Mouse (Mus musculus): ENCODE measurements around the gene Hist3h2a.

Gene Hist3h2a

DNA sequence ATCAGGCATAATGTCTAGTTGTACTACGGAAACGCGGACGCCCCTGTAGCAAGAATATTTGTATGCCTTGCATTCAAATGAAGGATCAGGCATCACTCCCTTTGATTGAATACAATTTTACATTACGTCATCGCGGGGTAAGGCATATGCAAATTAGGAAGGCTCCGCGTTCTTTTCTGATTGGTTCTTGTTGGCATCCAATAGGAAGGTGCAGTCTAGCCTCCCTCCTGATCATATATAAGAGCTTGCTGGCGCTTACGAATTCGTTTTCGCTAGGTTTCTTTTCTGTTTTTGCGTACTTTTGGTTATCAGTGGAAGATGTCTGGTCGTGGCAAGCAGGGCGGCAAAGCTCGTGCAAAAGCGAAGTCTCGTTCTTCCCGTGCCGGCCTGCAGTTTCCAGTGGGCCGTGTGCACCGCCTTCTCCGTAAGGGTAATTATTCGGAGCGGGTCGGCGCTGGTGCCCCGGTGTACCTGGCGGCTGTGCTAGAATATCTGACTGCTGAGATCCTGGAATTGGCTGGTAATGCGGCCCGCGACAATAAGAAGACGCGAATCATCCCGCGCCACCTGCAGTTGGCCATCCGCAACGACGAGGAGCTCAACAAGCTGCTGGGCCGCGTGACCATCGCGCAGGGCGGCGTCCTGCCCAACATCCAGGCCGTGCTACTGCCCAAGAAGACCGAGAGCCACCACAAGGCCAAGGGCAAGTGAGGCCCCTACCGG is at the start of gene Hist3h2a, which contains the start of gene Trim17:
Gene Hist3h2a (plus strand): TSS at position 266 of the 723 bp plus-strand sequence.
Gene Trim17 (plus strand): TSS at position 266 of the 723 bp plus-strand sequence.
- DNase-seq (ENCODE audit: low read depth, low spot score) = peak; percentile 98

DNA sequence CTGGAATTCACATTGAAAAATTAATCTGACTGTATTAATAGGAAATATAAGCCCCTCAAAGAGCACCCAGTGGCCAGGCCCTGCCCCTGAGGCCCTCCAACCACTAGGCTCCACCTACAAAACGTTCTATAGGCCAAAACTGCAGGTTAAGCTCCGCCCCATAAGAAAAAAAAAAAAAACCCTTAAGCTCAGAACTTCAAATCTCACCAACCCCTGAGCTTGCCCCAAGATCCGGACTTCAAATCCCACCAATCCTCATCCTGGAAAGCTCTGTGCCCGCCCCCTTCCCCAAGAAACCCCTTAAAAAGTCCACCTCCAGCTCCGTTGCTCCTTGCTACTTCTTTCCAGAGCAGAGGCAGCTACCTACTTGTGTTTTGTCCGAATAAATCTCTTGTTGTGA is 49.6 kb upstream of the Hist3h2a start:
- peak; percentile 92 for DNase-seq (ENCODE audit: low read depth, low spot score)

DNA sequence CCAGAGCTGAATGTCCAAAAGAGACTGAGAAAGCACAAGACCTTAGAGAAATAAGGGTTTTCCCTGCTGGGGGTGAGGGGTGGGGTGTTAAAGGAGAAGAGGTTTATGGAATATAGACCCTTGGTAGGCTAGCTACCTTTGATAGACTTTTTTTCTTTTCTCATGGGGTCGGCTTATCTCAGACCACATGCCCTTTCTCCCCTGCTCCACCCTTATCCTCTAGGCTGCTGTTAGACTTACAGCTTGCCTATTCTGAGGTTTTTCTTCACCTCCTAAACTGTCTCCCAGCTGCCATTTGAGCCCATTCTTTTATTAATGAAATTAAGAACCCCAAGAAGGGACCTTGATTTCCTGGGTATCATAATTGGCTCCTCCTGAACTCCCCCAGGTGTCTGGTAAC is 40.7 kb upstream of the Hist3h2a start:
- DNase-seq (ENCODE audit: low read depth, low spot score) = no peak

DNA sequence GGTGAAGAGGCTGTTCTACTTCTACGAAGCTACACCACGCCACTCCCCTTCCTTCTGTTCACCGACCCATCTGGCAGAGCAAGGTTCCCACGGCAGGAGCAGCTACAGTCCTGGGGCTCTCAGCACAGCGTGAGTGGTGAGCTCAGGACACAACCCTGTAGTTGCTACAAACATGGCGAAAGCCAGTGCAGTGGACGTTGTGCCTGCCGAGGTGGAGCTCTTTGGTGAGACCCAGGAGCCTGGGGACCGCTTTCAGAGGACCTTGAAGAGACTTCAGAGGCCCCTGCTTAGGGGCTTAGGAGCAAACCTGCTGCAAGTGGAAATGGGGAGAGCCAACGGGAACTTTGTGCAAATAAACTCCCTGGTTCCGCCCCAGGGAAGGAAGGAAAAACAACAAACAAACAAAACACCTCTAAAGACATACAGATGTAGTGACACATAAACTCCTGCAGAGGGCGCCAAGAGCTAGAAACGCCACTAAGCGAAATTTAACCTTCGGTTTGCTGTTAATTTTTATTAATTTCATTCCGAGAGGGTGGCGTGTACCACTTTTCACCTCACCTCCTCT is 39.9 kb upstream of the Hist3h2a start:
- DNase-seq (ENCODE audit: low read depth, low spot score) = peak; percentile 44

DNA sequence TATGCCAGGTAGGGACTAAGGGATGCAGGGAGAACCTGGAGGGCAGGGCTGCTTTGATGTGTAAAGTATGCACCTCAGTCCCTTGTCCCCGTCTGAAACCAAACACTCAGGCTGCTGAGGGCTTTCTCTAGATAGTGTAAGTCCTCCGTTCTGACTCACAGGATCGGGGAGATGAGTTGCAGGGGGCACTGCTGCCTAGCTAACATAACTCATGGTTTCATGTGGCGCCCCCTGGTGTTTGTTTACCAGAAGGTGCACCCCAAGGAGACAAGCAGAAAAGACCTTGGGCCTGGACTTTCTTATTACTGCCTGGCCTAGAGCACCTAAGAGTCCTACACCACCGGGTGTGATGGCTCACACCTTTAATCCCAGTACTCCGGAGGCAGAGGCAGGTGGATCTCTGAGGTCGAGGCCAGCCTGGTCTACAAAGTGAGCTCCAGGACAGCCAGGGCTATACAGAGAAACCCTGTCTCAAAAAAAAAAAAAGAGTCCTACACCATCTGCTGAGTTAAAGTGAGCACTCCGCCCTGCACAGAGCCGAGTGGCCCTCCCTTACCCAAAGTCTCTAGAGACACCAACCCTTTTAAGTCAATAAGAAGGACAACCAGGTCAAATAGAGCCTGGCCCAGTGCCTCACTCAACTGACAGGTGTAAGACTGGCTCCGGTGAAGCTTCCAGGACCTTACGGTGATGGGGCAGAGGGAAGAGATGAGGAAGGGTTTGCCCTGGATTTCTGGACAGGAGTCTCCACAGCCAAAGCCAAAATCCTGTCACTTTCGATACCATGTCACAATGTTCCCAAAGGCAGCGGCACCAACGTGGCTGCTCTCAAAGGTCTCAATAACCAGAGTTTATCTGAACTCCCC is 37.4 kb upstream of the Hist3h2a start:
- DNase-seq (ENCODE audit: low read depth, low spot score) = peak; percentile 80

DNA sequence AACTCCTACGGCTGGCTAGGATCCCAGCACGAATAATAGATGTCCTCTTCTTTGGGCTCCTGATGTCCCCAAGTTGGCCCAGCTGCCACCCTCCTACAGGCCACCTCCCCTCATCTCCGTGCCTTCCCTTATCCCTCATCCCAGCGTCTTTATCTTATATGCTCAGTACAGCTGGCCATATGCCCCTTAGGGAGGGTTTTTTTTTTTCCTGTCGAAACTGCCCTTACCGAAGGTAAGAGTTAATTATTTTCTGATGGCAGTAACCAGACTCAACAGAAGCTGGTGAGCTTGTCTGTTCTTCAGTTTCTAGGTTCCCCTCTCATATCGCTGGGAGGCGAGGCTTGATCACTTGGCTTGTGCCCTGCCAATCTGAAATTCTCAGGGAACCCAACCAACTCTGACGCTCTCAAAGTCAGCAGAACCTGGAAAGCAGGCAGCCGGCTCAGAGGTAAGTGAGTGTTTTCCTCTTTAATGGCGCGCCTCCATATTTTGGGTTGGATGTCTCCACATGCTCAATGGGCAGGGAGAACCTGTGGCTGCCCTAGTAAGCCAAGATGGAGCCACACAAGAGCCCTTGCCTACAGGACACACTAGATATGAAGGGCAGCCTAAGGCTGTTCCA is 36.6 kb upstream of the Hist3h2a start, which contains the start of gene Btnl10:
Gene Btnl10 (plus strand): TSS at position 164 of the 622 bp plus-strand sequence.
- no peak for DNase-seq (ENCODE audit: low read depth, low spot score)

DNA sequence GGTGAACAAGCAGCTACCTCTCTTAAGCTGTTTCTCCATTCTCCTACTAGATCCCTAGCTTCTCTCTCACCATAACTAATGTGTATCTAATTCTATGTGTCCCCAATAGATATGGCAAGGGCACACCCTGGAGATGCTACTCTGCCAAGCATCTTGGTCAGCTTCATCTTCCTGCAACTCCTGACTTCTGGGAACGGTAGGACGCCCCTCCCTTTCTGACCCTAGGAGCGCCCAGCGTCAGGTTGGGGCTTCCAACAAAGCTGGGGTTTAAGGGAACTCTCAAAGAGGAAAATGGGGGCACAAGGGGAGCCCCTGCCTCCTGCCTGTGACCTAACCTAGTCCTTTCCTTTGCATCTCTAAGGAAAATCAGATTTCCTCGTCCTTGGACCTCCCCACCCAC is 35.7 kb upstream of the Hist3h2a start:
- no peak for DNase-seq (ENCODE audit: low read depth, low spot score)

DNA sequence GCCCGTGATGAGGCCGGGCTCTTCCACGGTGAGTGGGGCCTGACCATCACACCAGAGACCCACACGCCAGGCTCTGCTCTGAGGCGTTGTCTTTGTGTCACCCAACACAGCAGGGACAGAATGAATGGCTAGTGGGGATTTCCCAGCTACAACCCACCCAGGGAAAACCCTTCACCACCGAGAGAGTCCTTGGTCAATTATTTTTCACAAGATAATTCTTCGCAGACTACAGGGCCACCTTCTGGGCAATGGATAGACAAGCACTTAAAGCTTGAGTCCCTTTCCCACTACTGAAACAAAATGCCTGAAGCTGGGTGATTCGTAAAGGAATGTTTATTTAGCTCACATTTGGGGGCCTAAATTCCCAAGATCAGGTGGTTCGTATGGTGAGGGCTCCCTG is 32.1 kb upstream of the Hist3h2a start:
- DNase-seq (ENCODE audit: low read depth, low spot score) = no peak

DNA sequence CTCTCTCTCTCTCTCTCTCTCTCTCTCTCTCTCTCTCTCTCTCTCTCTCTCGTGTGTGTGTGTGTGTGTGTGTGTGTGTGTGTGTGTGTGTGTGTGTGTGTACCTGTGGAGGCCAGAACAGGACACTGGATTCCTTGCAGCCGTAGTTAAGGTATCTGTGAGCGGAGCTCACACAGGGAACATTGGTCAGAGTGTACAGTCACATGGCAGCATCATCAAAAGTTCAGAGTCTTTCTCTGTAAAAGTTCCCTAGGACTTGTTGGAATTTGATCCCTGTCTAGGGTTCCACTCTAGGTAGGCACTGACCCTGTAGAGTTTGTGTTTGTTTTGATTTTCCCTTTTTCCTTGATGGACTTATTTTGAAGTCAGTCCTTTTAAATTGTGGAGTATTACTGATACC is 27.8 kb upstream of the Hist3h2a start:
- DNase-seq (ENCODE audit: low read depth, low spot score) = no peak

DNA sequence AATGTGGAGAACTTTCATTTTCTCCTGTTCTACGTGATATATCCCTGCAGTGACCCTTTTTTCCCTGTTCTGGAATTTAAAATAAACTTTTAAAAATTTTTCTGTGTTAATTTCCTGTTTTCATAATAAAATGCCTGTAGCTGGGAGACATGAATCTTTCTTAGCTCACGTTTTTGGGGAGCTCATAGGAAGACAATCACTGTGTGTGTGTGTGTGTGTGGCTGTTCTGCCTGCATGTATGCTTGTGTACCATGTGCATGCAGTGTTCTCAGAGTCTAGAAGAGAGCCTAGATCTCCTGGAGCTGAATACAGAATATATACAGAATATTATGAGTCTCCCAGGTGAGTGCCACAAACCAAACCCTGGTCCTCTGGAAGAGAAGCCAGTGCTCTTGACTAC is 27.4 kb upstream of the Hist3h2a start:
- no peak for DNase-seq (ENCODE audit: low read depth, low spot score)

DNA sequence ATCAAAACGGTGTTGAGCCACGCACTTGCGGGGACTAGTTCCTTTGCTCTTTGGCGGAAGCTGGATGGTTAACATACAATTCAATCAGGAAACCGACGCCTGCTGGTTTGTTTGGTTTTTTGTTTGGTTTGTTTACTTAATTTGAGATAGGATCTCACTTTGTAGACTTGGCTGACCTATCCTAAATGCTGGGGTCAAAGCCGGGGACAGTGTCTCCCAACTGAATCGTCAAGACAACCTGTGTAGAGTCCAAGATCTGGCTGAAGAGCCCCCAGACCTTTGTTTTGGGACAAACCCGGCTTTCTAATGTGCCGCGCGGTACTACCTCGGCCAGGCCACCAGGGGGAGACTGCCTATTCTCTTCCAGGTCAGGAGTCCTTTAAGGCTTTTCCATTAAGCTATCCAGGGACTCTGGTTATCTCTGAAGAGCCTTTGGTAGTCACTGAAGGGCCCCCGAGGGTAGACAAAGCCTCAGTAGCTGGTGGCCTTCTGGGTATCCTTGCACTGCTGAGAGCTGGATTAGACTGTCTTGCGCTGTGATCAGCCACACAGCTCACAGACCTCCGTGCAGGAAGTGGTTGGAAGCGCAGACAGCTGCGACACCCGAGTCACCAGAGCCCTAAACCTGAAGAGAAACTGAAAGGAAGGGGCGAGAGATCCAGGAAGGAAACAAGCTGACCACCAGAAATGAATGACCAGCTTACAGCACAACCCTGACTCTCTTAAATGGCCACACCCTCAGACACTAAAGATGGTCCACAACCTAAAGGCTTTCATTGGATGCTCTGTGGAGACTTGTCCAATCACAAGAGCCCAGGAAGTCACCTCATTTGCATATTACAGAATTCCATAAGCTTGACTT is 26.5 kb upstream of the Hist3h2a start:
- DNase-seq (ENCODE audit: low read depth, low spot score) = peak; percentile 66

DNA sequence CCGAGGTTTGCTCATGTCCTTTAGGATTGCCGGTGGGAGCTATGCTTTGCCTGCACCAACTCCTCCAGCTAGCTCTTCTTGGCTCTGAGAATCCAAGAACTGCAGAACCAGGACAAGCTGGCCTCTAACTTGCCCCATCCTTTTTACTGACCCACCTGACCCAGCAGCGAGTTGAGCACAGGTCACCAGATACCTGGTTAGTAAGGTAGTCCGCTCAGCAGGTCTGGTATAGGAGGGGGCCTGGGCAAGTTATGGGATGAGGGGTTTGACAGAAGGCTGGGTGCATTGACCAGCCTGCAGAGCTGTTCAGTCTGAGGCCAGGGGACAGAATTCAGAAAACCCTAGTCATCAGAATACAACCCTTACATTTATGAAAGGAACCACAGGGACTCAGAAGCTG is 25.4 kb upstream of the Hist3h2a start:
- DNase-seq (ENCODE audit: low read depth, low spot score) = no peak

DNA sequence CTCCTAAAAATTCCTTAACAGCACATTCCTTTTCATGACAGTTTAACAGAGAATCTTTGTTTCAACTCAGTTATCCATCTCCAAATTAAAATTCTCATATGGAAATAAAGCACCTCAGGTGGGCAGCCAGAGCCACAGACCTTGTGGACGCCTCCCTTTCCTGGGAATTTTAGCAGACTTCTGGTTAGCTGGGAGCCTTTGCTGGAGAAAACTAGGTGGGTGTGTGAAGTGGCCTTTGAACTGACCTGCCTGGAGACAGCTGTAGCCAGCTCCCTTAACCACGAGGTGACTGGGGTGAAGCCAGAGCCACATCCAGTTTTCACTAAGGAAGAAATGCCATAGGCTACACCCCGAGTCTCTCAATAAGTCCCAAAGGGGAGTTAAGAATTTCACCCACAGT is 24.8 kb upstream of the Hist3h2a start:
- DNase-seq (ENCODE audit: low read depth, low spot score) = no peak

DNA sequence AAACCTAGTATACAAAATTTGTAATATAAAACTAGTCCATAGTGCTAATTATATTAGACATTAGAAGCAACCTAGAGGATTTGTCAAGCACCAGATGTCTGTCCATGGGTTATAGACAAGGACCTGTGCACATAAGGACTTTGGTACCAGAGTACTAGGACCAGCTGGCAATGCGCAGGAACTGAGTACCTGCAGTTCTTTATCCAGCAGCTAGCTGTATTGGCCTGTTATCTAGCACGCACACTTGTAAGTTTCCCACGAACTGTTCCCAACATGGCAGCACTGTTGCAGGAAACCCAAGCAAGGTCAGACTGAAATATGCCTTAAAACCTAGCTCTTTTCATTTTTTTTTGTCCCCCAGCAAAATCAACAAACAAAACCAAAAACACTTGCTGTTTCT is 24.2 kb upstream of the Hist3h2a start:
- no peak for DNase-seq (ENCODE audit: low read depth, low spot score)

DNA sequence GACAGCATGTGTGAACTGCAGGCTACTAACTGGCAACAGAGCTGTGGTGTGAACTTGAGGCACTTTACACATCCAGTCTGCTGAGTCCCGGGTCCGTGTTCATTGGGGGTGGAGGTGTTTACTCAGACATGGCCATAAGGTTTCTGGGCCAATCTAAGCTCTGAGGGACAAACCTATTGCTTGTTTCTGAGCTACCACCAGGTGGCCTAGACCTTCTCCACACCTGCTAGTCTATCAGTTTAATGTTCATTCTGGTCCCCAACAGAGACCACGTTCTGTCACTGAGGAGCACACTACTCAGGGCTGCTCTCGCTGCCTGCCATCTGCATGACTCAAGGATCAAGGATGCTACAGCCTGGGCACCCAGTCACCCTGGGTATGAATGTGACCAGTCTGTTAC is 22.9 kb upstream of the Hist3h2a start:
- DNase-seq (ENCODE audit: low read depth, low spot score) = peak; percentile 18

DNA sequence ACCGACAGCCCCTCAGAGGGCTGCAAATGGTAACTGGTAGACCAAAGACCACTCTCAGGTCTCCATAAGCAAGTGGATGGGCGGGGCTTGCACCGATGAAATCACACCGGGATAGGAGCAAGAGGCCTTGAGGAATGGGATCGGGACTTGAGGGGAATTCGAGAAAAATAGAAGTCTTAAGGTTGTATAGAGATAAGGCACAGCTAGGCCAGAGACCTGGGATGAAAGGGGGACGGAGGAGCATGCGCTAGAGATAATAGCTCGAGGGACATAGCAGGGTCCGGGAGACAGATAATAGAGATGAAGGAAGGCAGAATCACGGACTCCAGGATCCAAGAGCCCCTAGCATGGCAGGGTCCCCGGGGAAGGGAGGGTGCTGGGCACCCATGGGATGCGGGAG is 16.6 kb upstream of the Hist3h2a start:
- peak; percentile 77 for DNase-seq (ENCODE audit: low read depth, low spot score)

DNA sequence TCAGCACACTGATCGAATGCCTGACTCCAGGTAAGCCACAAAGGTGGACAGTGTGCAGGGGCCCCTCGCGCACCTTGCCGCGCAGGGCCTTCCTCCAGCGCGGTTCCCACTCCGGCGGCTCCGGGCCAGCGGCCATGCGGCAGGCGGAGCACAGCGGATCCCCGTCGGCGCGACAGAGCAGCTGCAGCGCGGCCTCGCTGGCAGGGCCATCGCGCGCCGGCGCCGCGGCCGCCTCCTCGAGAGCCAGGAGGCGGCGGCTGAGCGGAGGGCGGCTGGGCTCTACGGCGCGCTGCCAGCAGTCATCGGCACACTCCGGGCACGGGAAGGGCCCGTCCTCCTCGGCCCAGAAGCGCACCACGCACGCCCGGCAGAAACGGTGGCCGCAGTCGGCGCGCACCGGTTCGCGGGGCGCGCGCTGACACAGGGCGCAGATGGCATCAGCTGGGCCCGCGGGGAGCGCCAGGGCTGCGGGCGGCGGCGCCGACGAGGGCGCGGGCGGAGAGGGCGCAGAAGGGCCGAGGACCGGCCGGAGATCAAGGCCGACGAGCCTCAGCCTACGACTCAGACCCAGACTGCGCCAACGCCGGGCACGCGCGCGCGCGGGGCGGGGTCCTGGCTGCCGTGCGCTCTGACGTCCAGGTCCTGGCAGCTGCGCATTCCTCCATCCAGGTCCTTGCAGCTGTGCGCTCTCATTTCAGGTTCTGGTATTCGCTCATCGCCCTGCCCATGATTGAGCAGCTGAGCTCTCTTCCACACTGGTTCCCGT is 16.0 kb upstream of the Hist3h2a start, which contains the start of gene Rnf187:
Gene Rnf187 (minus strand): TSS at position 595 of the 766 bp plus-strand sequence.
- DNase-seq (ENCODE audit: low read depth, low spot score) = peak; percentile 94

DNA sequence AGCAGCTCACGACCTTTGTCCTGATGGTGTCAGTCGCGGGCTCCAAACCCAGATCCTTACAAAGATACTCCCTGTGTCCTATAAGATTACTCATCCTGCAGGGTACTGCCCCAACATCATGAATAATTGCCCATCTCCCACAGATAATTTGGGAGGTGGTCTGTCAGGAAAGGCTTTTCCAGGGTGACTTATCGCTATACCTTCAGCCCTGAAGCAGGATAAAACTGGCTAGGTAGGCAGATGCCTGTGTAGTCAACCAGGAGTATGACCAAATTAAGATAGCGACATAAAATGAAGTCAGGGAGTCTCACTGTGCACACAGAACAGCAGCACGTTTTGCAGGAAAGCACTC is 15.4 kb upstream of the Hist3h2a start:
- DNase-seq (ENCODE audit: low read depth, low spot score) = no peak

DNA sequence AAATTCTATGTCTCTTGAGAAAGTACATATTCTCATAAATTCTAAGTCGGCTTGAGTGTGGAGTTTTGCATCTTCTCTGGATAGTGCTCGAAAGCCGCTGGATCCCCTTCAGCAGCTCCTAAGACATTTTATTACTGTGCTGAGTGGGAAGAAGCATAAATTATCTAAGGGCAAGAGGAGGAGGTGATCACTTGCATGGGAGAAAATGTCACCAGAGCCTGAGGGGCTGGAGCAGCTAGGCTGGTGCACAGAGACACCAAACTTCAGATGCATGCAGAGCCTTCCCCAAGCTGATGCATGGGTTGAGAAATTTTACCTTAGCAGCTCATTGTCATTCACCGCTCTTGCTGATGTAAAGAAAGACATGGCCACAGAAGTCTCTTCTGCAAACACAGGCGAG is 10.3 kb upstream of the Hist3h2a start:
- DNase-seq (ENCODE audit: low read depth, low spot score) = no peak

DNA sequence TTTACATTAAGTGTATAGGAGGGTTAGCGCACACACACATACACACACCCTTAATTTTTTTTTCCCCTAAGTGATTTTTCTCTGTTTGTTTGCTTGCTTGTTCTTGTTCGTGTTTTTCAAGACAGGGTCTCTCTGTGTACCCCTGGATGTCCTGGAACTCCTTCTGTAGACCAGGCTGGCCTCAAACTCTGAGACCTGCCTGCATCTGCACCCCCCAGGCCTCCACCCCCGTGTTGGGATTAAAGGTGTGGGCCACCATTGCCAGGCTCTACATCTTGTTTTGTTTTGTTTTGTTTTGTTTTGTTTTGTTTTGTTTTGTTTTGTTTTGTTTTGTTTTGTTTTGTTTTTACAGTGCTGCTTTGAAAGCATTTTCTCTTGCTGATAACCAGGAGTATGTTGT is 7.2 kb upstream of the Hist3h2a start:
- no peak for DNase-seq (ENCODE audit: low read depth, low spot score)

Data from R1 (cell line).